Mouse (Mus musculus): Measurements from ENCODE around the gene Tnrc6b. TPM values are rescaled to one million over a fixed set of nuclear protein-coding genes. Genes with fewer than 3 reads are reported as not detected.

The Tnrc6b gene
- total and polyA plus RNA-seq, 3 experiments: 7.8 to 13.9 (median 8.0) TPM

DNA sequence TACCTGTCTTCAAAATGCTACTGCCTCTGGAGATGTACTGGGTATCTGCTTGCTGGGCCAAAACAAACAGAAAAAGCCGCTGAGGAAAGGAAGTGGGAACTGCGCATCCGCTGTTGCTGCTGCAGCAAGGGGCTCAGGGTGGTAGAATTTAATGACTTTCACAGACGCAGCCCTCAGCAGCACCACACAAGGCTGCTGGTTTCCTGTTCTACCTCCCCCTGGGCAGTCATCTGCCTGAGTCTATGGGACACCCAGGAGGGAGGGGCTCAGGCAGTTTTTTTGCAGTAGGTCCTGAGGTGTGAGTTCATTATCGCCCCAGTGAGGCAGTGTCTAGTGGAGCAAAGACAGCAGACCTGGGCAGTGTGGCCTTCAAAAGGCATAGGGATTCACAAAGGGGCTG lies 13.5 kb upstream of the Tnrc6b start:
- Histone ChIP-seq H3K79me2 (ENCODE audit: control insufficient read depth, insufficient read depth, low read length, poor library complexity) (no peaks in the 10 kb centered on the region), H3K9ac (ENCODE audit: control insufficient read depth, low read depth, low read length, poor library complexity, severe bottlenecking) (no peak overlapping the region), H3K4me3 (ENCODE audit: control insufficient read depth in 1 of 2, insufficient read depth in 1 of 2, low read depth in 2 of 2, low read length in 2 of 2) (no peak overlapping the region), H3K36me3 (ENCODE audit: control insufficient read depth in 1 of 2, insufficient read depth in 2 of 2, low read length in 2 of 2) (peaks cover 0 to 3% of the 10 kb centered on the region in 2 experiments; a peak in 1 of 4 replicates), H3K9me3 (replicated peaks; ENCODE audit: insufficient read depth, low read length) (no peaks in the 10 kb centered on the region), H3K27ac (ENCODE audit: control insufficient read depth, low read depth, low read length) (no peak overlapping the region), H3K27me3 (ENCODE audit: control insufficient read depth in 1 of 2, insufficient read depth in 2 of 2, low read length in 2 of 2) (peaks cover 0 to 5% of the 10 kb centered on the region in 2 experiments; a peak in 2 of 4 replicates), H3K4me1 (ENCODE audit: control insufficient read depth in 1 of 2, insufficient read depth in 2 of 2, low read length in 2 of 2) (peaks cover 0 to 13% of the 10 kb centered on the region in 2 experiments; a peak in 1 of 4 replicates)
- TF ChIP-seq MEF2A (IDR thresholded peaks at IDR 0.05; ENCODE audit: extremely low read depth, insufficient replicate concordance, low read depth, low read length, poor library complexity, severe bottlenecking) (no peak), MAZ (IDR thresholded peaks at IDR 0.05; ENCODE audit: low read depth, low read length) (no peak), BHLHE40 (IDR thresholded peaks at IDR 0.05; ENCODE audit: borderline replicate concordance, low read depth, low read length) (no peak), MAX (IDR thresholded peaks at IDR 0.05; ENCODE audit: low read length) (no peak), EP300 (IDR thresholded peaks at IDR 0.05; ENCODE audit: low read depth in 1 of 2, low read length in 2 of 2) (no peak), GATA1 (IDR thresholded peaks at IDR 0.05; ENCODE audit: low read depth, low read length) (no peak), GABPA (IDR thresholded peaks at IDR 0.05; ENCODE audit: low read depth, low read length) (no peak), POLR2A (IDR thresholded peaks at IDR 0.05; ENCODE audit: control insufficient read depth in 1 of 2, insufficient read depth in 1 of 2, low read depth in 1 of 2, low read length in 2 of 2, poor library complexity in 1 of 2) (no peak), ZC3H11A (IDR thresholded peaks at IDR 0.05; ENCODE audit: low read depth, low read length) (no peak), CHD2 (IDR thresholded peaks at IDR 0.05; ENCODE audit: low read length) (no peak)
- DNase-seq (ENCODE audit: low read depth, low spot score): no peak

DNA sequence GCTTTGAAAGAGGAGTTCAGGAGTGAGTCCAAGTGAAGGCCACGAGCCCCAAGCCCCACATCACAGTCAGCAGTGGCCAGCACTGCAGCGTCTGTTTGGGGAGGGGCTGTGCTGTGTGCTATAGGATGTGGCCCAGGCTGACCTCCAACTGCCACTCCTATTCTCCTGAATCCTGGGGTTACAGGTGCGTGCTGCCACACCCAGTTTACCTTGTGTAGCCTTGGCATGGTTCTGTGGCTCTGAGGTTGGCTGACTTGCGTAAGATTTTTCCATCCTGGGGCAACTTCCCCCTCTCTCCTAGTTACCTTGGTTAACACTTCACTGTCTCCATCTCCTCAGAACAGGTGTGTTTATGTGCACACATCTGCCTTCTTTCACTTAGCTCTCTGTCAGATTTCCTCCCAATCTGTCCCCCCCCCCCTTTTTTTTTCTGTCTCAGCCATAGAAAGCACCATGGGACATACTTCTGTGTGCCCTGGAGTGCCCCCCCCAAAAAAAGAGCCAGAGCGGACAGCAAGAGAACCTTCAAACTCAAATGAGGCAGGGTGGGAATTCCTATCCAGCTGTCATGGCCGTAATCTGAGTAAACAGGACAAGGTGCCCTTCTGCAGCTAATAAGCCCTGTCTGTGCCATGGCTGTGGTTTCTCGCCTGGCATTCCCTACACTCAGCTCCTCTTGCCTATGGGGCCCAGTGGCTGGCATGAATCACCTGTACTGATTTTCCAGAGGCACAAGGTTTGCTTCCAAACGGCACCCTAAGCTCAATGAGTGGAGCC lies 9.4 kb upstream of the Tnrc6b start:
- Histone ChIP-seq H3K4me3 (ENCODE audit: control insufficient read depth in 1 of 2, insufficient read depth in 1 of 2, low read depth in 2 of 2, low read length in 2 of 2) (no peak overlapping the region), H3K9ac (ENCODE audit: control insufficient read depth, low read depth, low read length, poor library complexity, severe bottlenecking) (no peak overlapping the region), H3K27me3 (ENCODE audit: control insufficient read depth in 1 of 2, insufficient read depth in 2 of 2, low read length in 2 of 2) (peaks cover 0 to 5% of the 10 kb centered on the region in 2 experiments; a peak in 2 of 4 replicates), H3K79me2 (ENCODE audit: control insufficient read depth, insufficient read depth, low read length, poor library complexity) (no peaks in the 10 kb centered on the region), H3K9me3 (replicated peaks; ENCODE audit: insufficient read depth, low read length) (no peaks in the 10 kb centered on the region), H3K36me3 (ENCODE audit: control insufficient read depth in 1 of 2, insufficient read depth in 2 of 2, low read length in 2 of 2) (no peaks in the 10 kb centered on the region), H3K4me1 (ENCODE audit: control insufficient read depth in 1 of 2, insufficient read depth in 2 of 2, low read length in 2 of 2) (no peaks in the 10 kb centered on the region), H3K27ac (ENCODE audit: control insufficient read depth, low read depth, low read length) (no peak overlapping the region)
- TF ChIP-seq USF1 (IDR thresholded peaks at IDR 0.05; ENCODE audit: low read depth, low read length) (no peak), E2F4 (IDR thresholded peaks at IDR 0.05; ENCODE audit: borderline replicate concordance, low read depth, low read length) (no peak), MYB (IDR thresholded peaks at IDR 0.05; ENCODE audit: low read depth, low read length) (no peak), ELF1 (IDR thresholded peaks at IDR 0.05; ENCODE audit: low read depth, low read length) (no peak), MXI1 (IDR thresholded peaks at IDR 0.05; ENCODE audit: low read depth, low read length) (no peak), ZMIZ1 (IDR thresholded peaks at IDR 0.05; ENCODE audit: low read depth, low read length) (no peak), CHD1 (IDR thresholded peaks at IDR 0.05; ENCODE audit: low read depth, low read length) (no peak), MEF2A (IDR thresholded peaks at IDR 0.05; ENCODE audit: extremely low read depth, insufficient replicate concordance, low read depth, low read length, poor library complexity, severe bottlenecking) (no peak), TAL1 (IDR thresholded peaks at IDR 0.05; ENCODE audit: low read length) (no peak), CTCF (IDR thresholded peaks at IDR 0.05 in 2 of 3, conservative IDR thresholded peaks at IDR 0.05 in 1 of 3; ENCODE audit: control insufficient read depth in 1 of 3, insufficient read depth in 1 of 3, low read depth in 2 of 3, low read length in 3 of 3, poor library complexity in 1 of 3, severe bottlenecking in 1 of 3) (no peak), ETS1 (IDR thresholded peaks at IDR 0.05; ENCODE audit: low read depth, low read length) (no peak), RCOR1 (IDR thresholded peaks at IDR 0.05; ENCODE audit: low read depth, low read length) (no peak), ZC3H11A (IDR thresholded peaks at IDR 0.05; ENCODE audit: low read depth, low read length) (no peak), NRF1 (IDR thresholded peaks at IDR 0.05; ENCODE audit: insufficient read depth, low read depth, low read length, poor library complexity, severe bottlenecking) (no peak), HCFC1 (IDR thresholded peaks at IDR 0.05; ENCODE audit: low read depth, low read length) (no peak), SIN3A (IDR thresholded peaks at IDR 0.05; ENCODE audit: low read length) (no peak), MAX (IDR thresholded peaks at IDR 0.05; ENCODE audit: low read length) (no peak)
- no peak for DNase-seq (ENCODE audit: low read depth, low spot score)

Measured in MEL (cell line).